Mouse (Mus musculus) MEL (cell line): ENCODE data around the gene Nfatc3. TPM values are rescaled to one million over a fixed set of nuclear protein-coding genes. Genes with fewer than 3 reads are reported as not detected.

Source experiments
- DNase-seq: peaks from one replicate; pipeline ENCODE4 v3.0.0; 2011; ENCODE audit warnings: low read depth, low spot score
- H3K27ac ChIP-seq: 2 replicates; pipeline ENCODE4 v1.5.1; 2012; ENCODE audit warnings: low read depth, mild to moderate bottlenecking, control low read depth, low read length, moderate library complexity; ENCODE audit not compliant: control insufficient read depth
- H3K27me3 ChIP-seq, 2 experiments: fragments of 150-350 bp in 1 of 2; sonication (generic) in 1 of 2; 2 replicates each; pipeline ENCODE4 v1.6.1; 2012; ENCODE audit warnings: low read length in 2 of 2, mild to moderate bottlenecking in 2 of 2, improper control_type of control experiment in 1 of 2, moderate library complexity in 1 of 2; ENCODE audit not compliant: insufficient read depth in 2 of 2, control insufficient read depth in 1 of 2
- H3K36me3 ChIP-seq, 2 experiments: 2 replicates each; pipeline ENCODE4 v1.6.1; 2012 to 2014; ENCODE audit warnings: low read length in 2 of 2, improper control_type of control experiment in 1 of 2, inconsistent platforms in 1 of 2, mild to moderate bottlenecking in 1 of 2; ENCODE audit not compliant: insufficient read depth in 2 of 2, control insufficient read depth in 1 of 2
- H3K4me1 ChIP-seq, 2 experiments: fragments of 150-350 bp in 1 of 2; sonication (generic) in 1 of 2; 2 replicates each; pipeline ENCODE4 v1.6.1; 2012; ENCODE audit warnings: low read length in 2 of 2, improper control_type of control experiment in 1 of 2, mild to moderate bottlenecking in 1 of 2; ENCODE audit not compliant: insufficient read depth in 2 of 2, control insufficient read depth in 1 of 2
- H3K4me3 ChIP-seq, 2 experiments: fragments of 150-350 bp in 1 of 2; sonication (generic) in 1 of 2; 2 replicates each; pipeline ENCODE4 v1.5.1; 2012; ENCODE audit warnings: low read depth in 2 of 2, low read length in 2 of 2, mild to moderate bottlenecking in 2 of 2, moderate library complexity in 2 of 2, control low read depth in 1 of 2, improper control_type of control experiment in 1 of 2; ENCODE audit not compliant: control insufficient read depth in 1 of 2, insufficient read depth in 1 of 2
- H3K79me2 ChIP-seq: 2 replicates; pipeline ENCODE4 v1.6.1; 2012; ENCODE audit warnings: mild to moderate bottlenecking, low read length, moderate library complexity; ENCODE audit not compliant: control insufficient read depth, poor library complexity, insufficient read depth
- H3K9ac ChIP-seq: 2 replicates; pipeline ENCODE4 v1.6.1; 2012; ENCODE audit warnings: low read depth, mild to moderate bottlenecking, control low read depth, low read length, moderate library complexity; ENCODE audit not compliant: control insufficient read depth, poor library complexity, severe bottlenecking
- H3K9me3 ChIP-seq: fragments of 150-350 bp; sonication (generic); replicated peaks from 2 replicates; pipeline ENCODE4 v1.6.1; 2012; ENCODE audit warnings: mild to moderate bottlenecking, low read length, improper control_type of control experiment, moderate library complexity; ENCODE audit not compliant: insufficient read depth
- CHD2 ChIP-seq: IDR thresholded peaks from 2 replicates; pipeline ENCODE4 v1.6.1; 2011; ENCODE audit warnings: low read length, improper control_type of control experiment
- ELF1 ChIP-seq: IDR thresholded peaks from 2 replicates; pipeline ENCODE4 v1.6.1; 2014; ENCODE audit warnings: low read depth, mild to moderate bottlenecking, inconsistent platforms, low read length, improper control_type of control experiment, moderate library complexity
- EP300 ChIP-seq, 2 experiments: IDR thresholded peaks; 2 replicates each; pipeline ENCODE4 v1.6.1; 2011; ENCODE audit warnings: improper control_type of control experiment in 2 of 2, low read length in 2 of 2, low read depth in 1 of 2, mild to moderate bottlenecking in 1 of 2
- ETS1 ChIP-seq: IDR thresholded peaks from 2 replicates; pipeline ENCODE4 v1.6.1; 2012; ENCODE audit warnings: low read depth, mild to moderate bottlenecking, inconsistent platforms, low read length, improper control_type of control experiment, moderate library complexity
- HCFC1 ChIP-seq: IDR thresholded peaks from 2 replicates; pipeline ENCODE4 v1.6.1; 2012; ENCODE audit warnings: low read depth, mild to moderate bottlenecking, inconsistent platforms, low read length, improper control_type of control experiment, moderate library complexity
- JUND ChIP-seq: IDR thresholded peaks from 2 replicates; pipeline ENCODE4 v1.6.1; 2011; ENCODE audit warnings: low read depth, mild to moderate bottlenecking, improper control_type of control experiment, low read length
- KAT2A ChIP-seq: conservative IDR thresholded peaks from 2 replicates; pipeline ENCODE4 v1.6.1; 2012; ENCODE audit warnings: low read depth, low read length, improper control_type of control experiment, inconsistent platforms
- MAFK ChIP-seq: IDR thresholded peaks from 2 replicates; pipeline ENCODE4 v1.6.1; 2011; ENCODE audit warnings: low read depth, mild to moderate bottlenecking, low read length, improper control_type of control experiment, borderline replicate concordance
- MAX ChIP-seq: IDR thresholded peaks from 2 replicates; pipeline ENCODE4 v1.6.1; 2011; ENCODE audit warnings: low read length, improper control_type of control experiment
- MXI1 ChIP-seq: IDR thresholded peaks from 2 replicates; pipeline ENCODE4 v1.6.1; 2011; ENCODE audit warnings: mild to moderate bottlenecking, low read depth, low read length, improper control_type of control experiment
- MYB ChIP-seq: IDR thresholded peaks from 2 replicates; pipeline ENCODE4 v1.6.1; 2011; ENCODE audit warnings: mild to moderate bottlenecking, low read depth, low read length, improper control_type of control experiment
- POLR2A ChIP-seq, 2 experiments: IDR thresholded peaks; 2 replicates each; pipeline ENCODE4 v1.6.1; 2011 to 2012; ENCODE audit warnings: low read length in 2 of 2, mild to moderate bottlenecking in 2 of 2, control low read depth in 1 of 2, improper control_type of control experiment in 1 of 2, low read depth in 1 of 2, moderate library complexity in 1 of 2; ENCODE audit not compliant: control insufficient read depth in 1 of 2, insufficient read depth in 1 of 2, poor library complexity in 1 of 2
- POLR2AphosphoS2 ChIP-seq: IDR thresholded peaks from 2 replicates; pipeline ENCODE4 v1.6.1; 2011; ENCODE audit warnings: low read length, improper control_type of control experiment
- RAD21 ChIP-seq: IDR thresholded peaks from 2 replicates; pipeline ENCODE4 v1.6.1; 2011; ENCODE audit warnings: mild to moderate bottlenecking, low read depth, low read length, improper control_type of control experiment
- RCOR1 ChIP-seq: IDR thresholded peaks from 2 replicates; pipeline ENCODE4 v1.6.1; 2012; ENCODE audit warnings: low read depth, mild to moderate bottlenecking, inconsistent platforms, low read length, improper control_type of control experiment
- TAL1 ChIP-seq: IDR thresholded peaks from 2 replicates; pipeline ENCODE4 v1.6.1; 2012; ENCODE audit warnings: mild to moderate bottlenecking, inconsistent platforms, low read length, moderate library complexity, mixed read lengths
- USF2 ChIP-seq, 2 experiments: IDR thresholded peaks; 2 replicates each; pipeline ENCODE4 v1.6.1; 2011 to 2012; ENCODE audit warnings: improper control_type of control experiment in 2 of 2, low read length in 2 of 2, borderline replicate concordance in 1 of 2, inconsistent platforms in 1 of 2, low read depth in 1 of 2, mild to moderate bottlenecking in 1 of 2; ENCODE audit not compliant: insufficient read depth in 1 of 2
- ZKSCAN1 ChIP-seq: IDR thresholded peaks from 2 replicates; pipeline ENCODE4 v1.6.1; 2012; ENCODE audit warnings: low read depth, mild to moderate bottlenecking, inconsistent platforms, low read length, improper control_type of control experiment, moderate library complexity
- ZNF384 ChIP-seq: IDR thresholded peaks from 2 replicates; pipeline ENCODE4 v1.6.1; 2012; ENCODE audit warnings: low read depth, mild to moderate bottlenecking, inconsistent platforms, low read length, improper control_type of control experiment
- polyA plus RNA-seq, 2 experiments: library from polyadenylated mRNA; stranded (reverse) in 1 of 2; unstranded in 1 of 2; fragments of >175 nt in 1 of 2; fragments of >200 nt in 1 of 2; gene quantifications; 2 replicates each; pipeline versions ENCODE4 v1.2.1 to v1.2.4; 2012; ENCODE audit warnings: low replicate concordance in 2 of 2, low read depth in 1 of 2; ENCODE audit not compliant: insufficient read length in 2 of 2, insufficient read depth in 1 of 2, missing spikeins in 1 of 2
- total RNA-seq: library from RNA; depleted of rRNA; stranded (reverse); fragments of 300-350 nt; gene quantifications from 2 replicates; pipeline ENCODE4 v1.2.3, GENCODE M21; 2012

Gene Nfatc3
- total and polyA plus RNA-seq, 3 experiments, result 14.4 to 59.3 (median 50.2) TPM

GRCm38 (mm10) chr8:106010748-106011642, 47.6 kb upstream of the Nfatc3 start (continued):
- TF ChIP-seq MAX (peak; percentile 75), TAL1 (no peak), JUND (no peak), KAT2A (peak; percentile 79; the same call in 1 of the 2 replicates), ZNF384 (0 out of 2 replicates have a peak, but pooled peaks have one; percentile 14), MYB (no peak), MXI1 (peak; percentile 95), ZKSCAN1 (no peak), USF2 (IDR thresholded peaks at IDR 0.05; ENCODE audit: borderline replicate concordance in 1 of 2, insufficient read depth in 1 of 2, low read depth in 1 of 2, low read length in 2 of 2) (no peak), ELF1 (no peak; the same call in 1 of the 2 replicates)

GRCm38 (mm10) chr8:106011643-106011986, 47.0 kb upstream of the Nfatc3 start, which contains the start of gene Ddx28:
Gene Ddx28, minus strand, starts transcription at chr8:106011882.
- H3K36me3 ChIP-seq, result peaks cover 0 to 18% of the 10 kb centered on the region in 2 experiments; a peak in 2 of 4 replicates
- no peaks in the 10 kb centered on the region for H3K9me3 ChIP-seq
- H3K27ac ChIP-seq, result peak within 1 kb of the TSS; percentile 82
- no peak for DNase-seq
- peaks cover 2 to 18% of the 10 kb centered on the region in 2 experiments for H3K4me1 ChIP-seq
- H3K9ac ChIP-seq, result peak within 1 kb of the TSS; percentile 88
- no peaks in the 10 kb centered on the region for H3K27me3 ChIP-seq
- H3K79me2 ChIP-seq, result peaks cover 16% of the 10 kb centered on the region
- peak within 1 kb of the TSS; percentile 66 to 92 for H3K4me3 ChIP-seq
- TF ChIP-seq RAD21 (no peak), EP300 (IDR thresholded peaks at IDR 0.05; ENCODE audit: low read depth in 1 of 2, low read length in 2 of 2) (no peak), CHD2 (no peak), MAX (no peak), POLR2A (IDR thresholded peaks at IDR 0.05; ENCODE audit: control insufficient read depth in 1 of 2, insufficient read depth in 1 of 2, low read depth in 1 of 2, low read length in 2 of 2, poor library complexity in 1 of 2) (no peak), HCFC1 (no peak), MAFK (no peak), ETS1 (no peak), KAT2A (no peak), RCOR1 (no peak), MXI1 (no peak; the same call in 1 of the 2 replicates), POLR2AphosphoS2 (no peak)
- TF ChIP-seq, all 39 proteins: peak for 0
